Mouse (Mus musculus): Measurements from ENCODE around the gene Gm4922. TPM values are rescaled to one million over a fixed set of nuclear protein-coding genes. Genes with fewer than 3 reads are reported as not detected.
A peak's percentile ranks its signal among the peaks of the same experiment; 100 is the strongest.

The Gm4922 gene
- polyA plus RNA-seq (2016; fragmentation: Nextera tagmentation; extraction: Ambion mirVana): not detected in 2 replicates

DNA sequence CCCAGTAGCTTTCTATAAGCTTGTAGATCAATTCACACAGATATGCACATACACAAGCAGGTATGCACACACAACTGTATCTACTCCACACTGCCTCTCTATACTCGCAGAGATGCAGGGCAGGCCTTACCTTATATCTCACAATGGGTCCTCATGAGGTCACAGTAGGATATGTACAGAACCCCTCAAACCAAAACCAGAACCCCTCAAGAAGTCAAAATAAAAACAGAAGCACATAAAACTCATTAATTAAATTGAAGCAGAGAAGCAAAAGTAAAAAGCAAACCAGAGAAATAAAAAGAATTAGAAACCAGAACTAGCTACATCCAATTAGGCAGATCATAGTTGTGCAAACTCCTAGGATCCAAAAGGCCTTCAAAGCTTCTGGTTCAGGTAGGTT, at the start of gene Gm4922:
Gene Gm4922 (minus strand): TSS at position 101 of the 400 bp plus-strand sequence.
- no peaks in the 10 kb centered on the region for H3K9me3 ChIP-seq
- no peak within 1 kb of the TSS for H3K4me3 ChIP-seq
- no peak within 1 kb of the TSS for H3K27ac ChIP-seq
- H3K36me3 ChIP-seq: no peaks in the 10 kb centered on the region
- DNase-seq (ENCODE audit: low spot score): no peak
- 76% methylated on average over 1 of the region's 1 CpGs for WGBS
- no peaks in the 10 kb centered on the region for H3K27me3 ChIP-seq (ENCODE audit: insufficient read depth, poor library complexity, severe bottlenecking)
- H3K4me1 ChIP-seq: no peaks in the 10 kb centered on the region

DNA sequence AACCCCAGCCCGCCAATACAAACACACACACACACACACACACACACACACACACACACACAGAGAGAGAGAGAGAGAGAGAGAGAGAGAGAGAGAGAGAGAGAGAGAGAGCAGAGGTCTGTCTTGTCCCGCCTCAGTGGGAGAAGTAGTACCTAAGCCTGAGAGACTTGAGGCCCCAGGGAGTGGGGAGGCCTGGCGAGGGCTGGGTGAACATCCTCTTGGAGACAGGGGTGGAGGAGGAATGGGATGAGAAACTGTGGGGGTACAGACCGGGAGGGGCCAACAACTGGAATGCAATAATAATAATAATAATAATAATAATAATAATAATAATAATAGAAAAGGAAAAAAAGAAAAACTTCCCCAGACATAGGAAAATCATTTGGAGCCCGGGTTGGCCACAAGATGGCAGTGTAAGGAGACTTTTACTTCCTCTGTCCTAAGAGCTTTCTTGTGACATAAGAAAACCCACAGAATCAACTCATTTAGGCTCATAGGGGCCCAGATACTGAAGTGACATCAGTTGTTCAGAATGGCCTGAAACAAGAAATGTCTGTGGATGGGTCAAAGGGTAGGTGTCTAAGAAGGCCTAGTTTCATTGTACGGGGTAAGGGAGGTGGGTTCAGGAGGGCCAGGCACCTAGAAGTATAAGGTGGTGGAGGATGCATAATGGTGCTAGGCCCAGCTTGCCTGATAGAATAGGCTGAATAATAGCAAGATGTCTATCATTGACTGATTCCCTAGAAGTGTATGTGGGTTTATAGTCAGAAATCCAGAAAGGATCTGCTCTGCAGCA, 49.3 kb upstream of the Gm4922 start:
- no peaks in the 10 kb centered on the region for H3K27me3 ChIP-seq (ENCODE audit: insufficient read depth, poor library complexity, severe bottlenecking)
- WGBS: 46% methylated on average over 6 of the region's 6 CpGs
- no peaks in the 10 kb centered on the region for H3K9me3 ChIP-seq
- H3K4me3 ChIP-seq: no peak overlapping the region
- no peak overlapping the region for H3K27ac ChIP-seq
- no peaks in the 10 kb centered on the region for H3K36me3 ChIP-seq
- DNase-seq (ENCODE audit: low spot score): no peak
- no peaks in the 10 kb centered on the region; the same call in 1 of the 2 replicates for H3K4me1 ChIP-seq

DNA sequence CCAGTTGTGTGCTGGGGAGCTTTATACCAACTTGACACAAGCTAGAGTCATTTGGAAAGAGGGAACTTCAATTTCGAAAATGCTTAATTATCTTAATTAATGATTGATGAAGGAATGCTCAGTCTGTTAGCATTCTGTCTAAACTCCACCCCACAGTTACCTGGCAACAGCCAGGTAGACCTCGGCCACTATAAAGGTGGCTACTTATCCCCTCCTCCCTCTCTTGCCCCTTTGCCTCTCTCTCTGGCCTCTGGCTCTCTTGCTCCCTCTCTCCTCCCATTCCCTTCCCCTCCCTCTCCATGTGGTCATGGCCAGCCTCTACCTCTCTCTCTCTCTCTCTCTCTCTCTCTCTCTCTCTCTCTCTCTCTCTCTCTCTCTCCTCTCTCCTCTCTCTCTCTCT, 47.8 kb upstream of the Gm4922 start:
- 53% methylated on average over 2 of the region's 2 CpGs for WGBS
- DNase-seq (ENCODE audit: low spot score): no peak
- Histone ChIP-seq H3K36me3 (no peaks in the 10 kb centered on the region), H3K27ac (no peak overlapping the region), H3K4me1 (no peaks in the 10 kb centered on the region), H3K4me3 (no peak overlapping the region), H3K27me3 (ENCODE audit: insufficient read depth, poor library complexity, severe bottlenecking) (no peaks in the 10 kb centered on the region), H3K9me3 (no peaks in the 10 kb centered on the region)

DNA sequence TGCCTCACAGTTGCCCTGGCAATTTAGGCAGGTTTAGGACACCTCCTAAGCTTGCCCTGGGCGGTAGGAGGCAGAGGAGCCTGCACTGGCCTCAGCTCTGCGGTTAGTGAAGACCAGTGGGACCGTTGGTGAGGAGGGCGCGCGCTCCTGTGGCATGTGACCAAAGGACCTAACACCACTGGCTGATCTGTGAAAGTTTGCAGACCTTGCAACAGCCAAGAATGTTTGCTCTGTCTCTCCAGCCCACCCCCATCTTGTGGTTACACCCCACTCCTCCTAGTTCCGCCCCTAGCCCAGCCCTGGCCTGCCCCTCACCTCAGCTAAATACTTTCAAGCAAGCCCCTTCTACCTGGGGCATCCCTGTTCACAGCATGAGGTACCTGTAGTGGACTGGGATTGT, 45.2 kb upstream of the Gm4922 start:
- no peaks in the 10 kb centered on the region for H3K4me1 ChIP-seq
- no peaks in the 10 kb centered on the region for H3K36me3 ChIP-seq
- no peak overlapping the region for H3K27ac ChIP-seq
- H3K4me3 ChIP-seq: no peak overlapping the region
- H3K27me3 ChIP-seq (ENCODE audit: insufficient read depth, poor library complexity, severe bottlenecking): no peaks in the 10 kb centered on the region
- no peak for DNase-seq (ENCODE audit: low spot score)
- no peaks in the 10 kb centered on the region for H3K9me3 ChIP-seq
- 35% methylated on average over 7 of the region's 7 CpGs for WGBS

DNA sequence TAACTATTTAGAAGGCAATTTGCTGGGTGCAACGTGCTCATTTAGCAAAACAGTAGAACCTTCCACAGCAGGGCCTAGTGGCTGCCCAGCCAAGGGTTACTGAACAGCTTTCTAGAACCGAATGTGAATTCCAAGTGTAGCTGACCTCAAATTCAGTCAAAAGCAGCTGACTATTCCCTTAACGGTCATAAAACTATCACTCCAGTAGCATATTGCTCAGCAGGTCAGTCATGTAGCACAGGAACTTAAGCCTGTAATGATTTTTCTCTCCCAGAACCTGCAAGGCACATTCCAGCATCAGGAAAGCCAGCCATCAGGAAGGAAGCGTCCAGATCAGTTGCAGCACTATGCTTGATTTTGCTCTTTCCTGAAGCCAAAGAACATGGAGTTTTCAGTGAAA, 43.8 kb upstream of the Gm4922 start:
- no peaks in the 10 kb centered on the region for H3K9me3 ChIP-seq
- no peaks in the 10 kb centered on the region for H3K36me3 ChIP-seq
- H3K4me1 ChIP-seq: no peaks in the 10 kb centered on the region
- H3K27me3 ChIP-seq (ENCODE audit: insufficient read depth, poor library complexity, severe bottlenecking): no peaks in the 10 kb centered on the region
- H3K4me3 ChIP-seq: no peak overlapping the region
- H3K27ac ChIP-seq: no peak overlapping the region
- no peak for DNase-seq (ENCODE audit: low spot score)
- WGBS: 79% methylated on average over 4 of the region's 4 CpGs

DNA sequence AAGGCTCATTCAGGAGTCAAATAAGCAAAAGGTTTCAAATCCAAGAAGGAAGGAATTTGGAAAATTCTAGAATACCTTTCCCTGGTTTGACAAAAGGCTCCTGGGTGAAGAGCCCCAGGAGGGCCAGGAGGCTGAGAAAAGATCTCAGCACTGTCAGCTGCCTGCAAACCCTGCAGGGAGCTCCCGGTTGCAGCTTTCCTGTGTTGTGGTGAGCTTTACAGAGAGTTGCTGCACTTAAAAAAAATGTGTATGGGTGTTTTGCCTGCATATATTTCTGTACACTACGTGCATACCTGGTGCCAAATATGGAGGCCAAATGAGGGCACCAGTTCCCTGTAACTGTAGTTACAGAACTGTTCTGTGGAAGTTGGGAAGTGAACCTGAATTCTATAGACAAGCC, 41.3 kb upstream of the Gm4922 start:
- Histone ChIP-seq H3K27ac (no peak overlapping the region), H3K9me3 (no peaks in the 10 kb centered on the region), H3K27me3 (ENCODE audit: insufficient read depth, poor library complexity, severe bottlenecking) (no peaks in the 10 kb centered on the region), H3K36me3 (no peaks in the 10 kb centered on the region), H3K4me1 (no peaks in the 10 kb centered on the region), H3K4me3 (no peak overlapping the region)
- WGBS: 31% methylated on average over 2 of the region's 2 CpGs
- DNase-seq (ENCODE audit: low spot score): no peak

DNA sequence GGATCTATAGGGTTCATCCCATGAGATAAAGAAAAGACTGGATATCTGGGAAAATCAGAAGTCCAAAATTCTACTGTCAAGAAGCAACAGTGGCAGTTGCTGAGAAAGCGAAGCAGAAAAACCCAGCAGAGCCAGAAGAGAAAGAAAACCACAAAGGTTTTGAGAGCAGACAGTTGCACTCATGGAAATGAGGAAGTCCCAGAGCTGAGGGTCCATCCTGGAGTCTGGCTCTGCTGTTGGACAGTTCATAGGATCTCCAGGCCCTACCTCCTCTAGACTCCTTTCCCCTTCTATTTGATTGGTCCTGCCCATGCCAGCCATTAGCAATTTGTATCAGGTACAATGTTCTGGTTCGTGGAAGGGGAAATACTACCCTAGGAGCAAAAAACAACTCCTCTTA, 39.5 kb upstream of the Gm4922 start:
- 71% methylated on average over 2 of the region's 2 CpGs for WGBS
- Histone ChIP-seq H3K27ac (no peak overlapping the region), H3K4me3 (no peak overlapping the region), H3K9me3 (no peaks in the 10 kb centered on the region), H3K27me3 (ENCODE audit: insufficient read depth, poor library complexity, severe bottlenecking) (no peaks in the 10 kb centered on the region), H3K4me1 (no peaks in the 10 kb centered on the region), H3K36me3 (no peaks in the 10 kb centered on the region)
- no peak for DNase-seq (ENCODE audit: low spot score)

DNA sequence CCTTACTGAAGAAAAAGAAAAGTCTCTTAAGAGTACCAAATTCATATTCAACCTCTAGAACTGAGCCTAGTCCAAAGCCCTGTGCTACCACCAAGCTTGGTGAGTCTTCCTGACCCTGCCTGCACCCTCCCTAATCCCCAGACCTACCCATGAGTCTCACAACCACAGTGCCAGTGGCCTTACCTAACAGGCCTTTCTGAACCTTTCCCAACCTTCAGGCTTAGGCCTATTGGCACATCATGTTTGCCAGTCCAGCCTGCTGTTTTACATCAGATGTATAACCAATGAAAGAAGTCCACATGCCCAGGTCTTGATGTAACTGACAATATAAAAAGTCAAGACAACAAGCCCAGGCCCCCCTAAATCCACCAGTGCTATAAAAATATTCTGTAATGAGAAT, 38.5 kb upstream of the Gm4922 start:
- Histone ChIP-seq H3K4me1 (no peaks in the 10 kb centered on the region), H3K4me3 (no peak overlapping the region), H3K27me3 (ENCODE audit: insufficient read depth, poor library complexity, severe bottlenecking) (no peaks in the 10 kb centered on the region), H3K9me3 (no peaks in the 10 kb centered on the region), H3K27ac (no peak overlapping the region), H3K36me3 (no peaks in the 10 kb centered on the region)
- no peak for DNase-seq (ENCODE audit: low spot score)

DNA sequence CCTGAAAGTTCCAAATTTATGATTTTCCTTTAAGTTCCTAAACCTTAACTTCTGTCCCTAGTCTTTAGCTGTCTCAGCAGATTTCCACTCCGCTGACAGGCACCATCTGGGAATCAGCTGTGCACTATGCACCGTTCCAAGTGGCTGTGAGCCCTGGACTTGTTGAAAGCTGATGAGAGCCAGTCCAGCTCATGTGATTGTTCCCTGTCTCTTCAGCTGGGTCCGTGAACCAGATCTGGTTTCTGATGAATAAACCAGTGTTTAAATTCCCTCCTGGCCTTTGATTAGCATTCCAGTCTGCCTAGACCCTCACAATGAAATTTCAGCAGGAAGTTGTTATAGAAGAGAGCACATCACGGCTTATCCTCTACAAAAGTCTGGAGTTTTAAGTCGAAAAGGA, 30.0 kb upstream of the Gm4922 start:
- Histone ChIP-seq H3K4me1 (peaks cover 28% of the 10 kb centered on the region), H3K4me3 (no peak overlapping the region), H3K27me3 (ENCODE audit: insufficient read depth, poor library complexity, severe bottlenecking) (peaks cover 7% of the 10 kb centered on the region; the same call in 1 of the 2 replicates), H3K9me3 (no peaks in the 10 kb centered on the region), H3K36me3 (no peaks in the 10 kb centered on the region), H3K27ac (no peak overlapping the region)
- 25% methylated on average over 5 of the region's 5 CpGs for WGBS
- peak; percentile 88 for DNase-seq (ENCODE audit: low spot score)

DNA sequence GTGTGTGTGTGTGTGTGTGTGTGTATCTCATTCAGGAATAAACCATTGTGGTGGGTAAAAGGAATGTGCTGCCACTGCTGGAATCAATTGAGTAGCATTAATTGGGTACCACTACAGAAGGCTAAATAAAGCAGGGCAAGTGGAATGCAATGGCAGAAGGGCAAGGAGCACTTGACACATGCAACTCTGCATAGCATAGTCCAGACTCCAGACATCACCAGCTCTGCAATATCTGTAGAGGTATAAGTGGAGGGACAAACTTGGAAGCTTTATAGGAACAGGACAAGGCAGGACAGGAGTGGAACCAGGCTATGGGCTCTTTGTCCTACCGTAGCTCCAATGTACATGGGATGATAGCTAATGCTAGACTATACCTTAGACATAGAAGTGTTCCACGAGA, 25.2 kb upstream of the Gm4922 start:
- WGBS: 52% methylated on average over 2 of the region's 2 CpGs
- DNase-seq (ENCODE audit: low spot score): no peak
- Histone ChIP-seq H3K9me3 (no peaks in the 10 kb centered on the region), H3K27ac (no peak overlapping the region; the same call in 1 of the 2 replicates), H3K4me1 (peaks cover 22% of the 10 kb centered on the region), H3K4me3 (no peak overlapping the region), H3K27me3 (ENCODE audit: insufficient read depth, poor library complexity, severe bottlenecking) (peaks cover 7% of the 10 kb centered on the region; the same call in 1 of the 2 replicates), H3K36me3 (no peaks in the 10 kb centered on the region)

DNA sequence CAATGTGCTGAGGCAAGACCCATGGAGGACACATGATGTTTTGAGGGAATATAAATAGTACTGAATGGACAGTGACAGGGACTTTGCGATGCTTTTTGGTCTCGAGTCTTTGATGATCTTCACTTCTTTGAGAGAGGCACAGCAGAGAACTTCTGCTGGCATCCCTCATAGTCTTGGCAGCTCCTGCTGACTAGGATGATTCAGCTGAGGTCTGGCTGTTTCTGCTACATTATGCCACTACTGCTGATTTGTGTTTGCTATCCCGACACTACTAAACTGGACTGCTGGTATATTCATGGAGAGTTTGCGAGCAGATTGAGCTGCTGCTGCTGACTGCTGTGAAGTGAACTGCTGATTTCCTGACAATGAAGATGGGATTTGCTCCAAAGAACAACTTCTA, 3.5 kb upstream of the Gm4922 start:
- no peak overlapping the region for H3K4me3 ChIP-seq
- DNase-seq (ENCODE audit: low spot score): no peak
- H3K9me3 ChIP-seq: no peaks in the 10 kb centered on the region
- H3K27me3 ChIP-seq (ENCODE audit: insufficient read depth, poor library complexity, severe bottlenecking): no peaks in the 10 kb centered on the region
- no peaks in the 10 kb centered on the region for H3K36me3 ChIP-seq
- no peaks in the 10 kb centered on the region for H3K4me1 ChIP-seq
- H3K27ac ChIP-seq: no peak overlapping the region
- WGBS: 91% methylated on average over 4 of the region's 4 CpGs

DNA sequence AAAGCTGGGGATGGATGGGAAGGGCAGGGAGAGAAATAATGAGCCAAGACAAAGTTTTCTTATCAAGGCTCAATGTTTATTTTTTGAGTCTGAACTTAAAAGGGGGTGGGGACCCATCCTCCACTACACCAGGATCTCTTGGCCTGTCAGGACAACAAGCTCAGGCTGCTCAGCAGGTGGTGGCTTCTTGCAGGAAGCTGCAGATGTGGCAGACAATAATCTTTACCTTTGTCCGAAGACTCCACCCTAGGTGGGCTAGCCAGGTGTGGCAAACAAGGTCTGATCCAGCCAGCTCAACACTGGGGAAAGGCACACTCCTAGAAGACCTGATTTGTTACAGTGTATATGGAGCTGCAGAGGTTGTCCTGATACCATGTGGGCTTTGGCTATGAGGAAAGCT, 2.0 kb upstream of the Gm4922 start:
- H3K4me1 ChIP-seq: no peaks in the 10 kb centered on the region
- no peak for DNase-seq (ENCODE audit: low spot score)
- H3K27ac ChIP-seq: no peak overlapping the region
- no peaks in the 10 kb centered on the region for H3K36me3 ChIP-seq
- H3K9me3 ChIP-seq: no peaks in the 10 kb centered on the region
- H3K27me3 ChIP-seq (ENCODE audit: insufficient read depth, poor library complexity, severe bottlenecking): no peaks in the 10 kb centered on the region
- no peak overlapping the region for H3K4me3 ChIP-seq
- 40% methylated on average over 1 of the region's 1 CpGs for WGBS

DNA sequence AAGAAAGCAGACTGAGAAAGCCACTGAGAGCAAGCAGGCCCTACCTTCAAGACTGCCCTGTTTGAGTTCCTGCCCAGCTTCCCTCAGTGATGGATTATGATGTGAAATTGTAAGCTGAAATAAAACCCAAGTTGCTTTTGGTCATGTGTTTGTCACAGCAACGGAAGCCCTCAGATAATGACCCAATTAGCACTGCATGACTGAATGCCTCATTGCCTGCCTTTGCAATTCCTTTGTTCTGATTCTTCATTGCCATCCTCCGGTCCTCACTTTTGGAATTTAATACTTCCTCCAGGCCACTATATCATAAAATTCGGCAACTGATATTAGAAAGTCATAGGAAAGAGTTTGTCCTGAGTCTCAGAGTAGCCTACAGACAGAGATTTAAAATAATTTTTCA, 9.0 kb downstream of the Gm4922 start:
- Histone ChIP-seq H3K4me1 (peaks cover 3% of the 10 kb centered on the region; the same call in 1 of the 2 replicates), H3K27me3 (ENCODE audit: insufficient read depth, poor library complexity, severe bottlenecking) (no peaks in the 10 kb centered on the region), H3K9me3 (no peaks in the 10 kb centered on the region), H3K36me3 (no peaks in the 10 kb centered on the region), H3K27ac (no peak overlapping the region), H3K4me3 (no peak overlapping the region)
- 76% methylated on average over 3 of the region's 3 CpGs for WGBS
- no peak for DNase-seq (ENCODE audit: low spot score)

Measured in heart, embryonic 10.5 days (tissue).